Mouse (Mus musculus): ENCODE results near the gene Elk4. TPM values are rescaled to one million over a fixed set of nuclear protein-coding genes. Genes with fewer than 3 reads are reported as not detected.
A peak's percentile ranks its signal among the peaks of the same experiment; 100 is the strongest.

Elk4 gene
- polyA plus RNA-seq, 1 experiment from 2014 or later, result 17.0 TPM

- 88% methylated on average over 5 of the region's 5 CpGs for WGBS
Measured at GRCm38 (mm10) chr1:131976886-131977285, 30.5 kb upstream of the Elk4 start.

GRCm38 (mm10) chr1:131980471-131980870 lies 26.9 kb upstream of the Elk4 start:
- WGBS, result 46% methylated on average over 2 of the region's 2 CpGs

More at GRCm38 (mm10) chr1:131976886-131977285, 30.5 kb upstream of the Elk4 start:
- no peak overlapping the region for H3K9ac ChIP-seq (ENCODE audit: low read length)
- no peaks in the 10 kb centered on the region for H3K36me3 ChIP-seq (ENCODE audit: control insufficient read depth, insufficient read depth, low read length)
- H3K27ac ChIP-seq (ENCODE audit: low read depth, low read length), result no peak overlapping the region
- no peak for DNase-seq (ENCODE audit: low spot score)
- no peaks in the 10 kb centered on the region for H3K27me3 ChIP-seq (replicated peaks; ENCODE audit: control insufficient read depth, insufficient read depth, low read length)
- no peak overlapping the region for H3K4me2 ChIP-seq (ENCODE audit: low read length)
- peaks cover 12% of the 10 kb centered on the region; the same call in 1 of the 2 replicates for H3K4me1 ChIP-seq (ENCODE audit: control insufficient read depth, insufficient read depth, low read length)
- H3K4me3 ChIP-seq (ENCODE audit: low read depth, low read length), result no peak overlapping the region
- ATAC-seq, result no peak
- no peaks in the 10 kb centered on the region for H3K9me3 ChIP-seq (replicated peaks; ENCODE audit: control insufficient read depth, low read length)

GRCm38 (mm10) chr1:131981378-131982013 lies 25.9 kb upstream of the Elk4 start:
- no peak overlapping the region for H3K4me2 ChIP-seq (ENCODE audit: low read length)
- H3K9ac ChIP-seq (ENCODE audit: low read length), result no peak overlapping the region
- no peaks in the 10 kb centered on the region for H3K27me3 ChIP-seq (replicated peaks; ENCODE audit: control insufficient read depth, insufficient read depth, low read length)
- peak; percentile 77 for ATAC-seq
- peak; percentile 86 for DNase-seq (ENCODE audit: low spot score)
- H3K9me3 ChIP-seq (replicated peaks; ENCODE audit: control insufficient read depth, low read length), result no peaks in the 10 kb centered on the region
- no peaks in the 10 kb centered on the region for H3K4me1 ChIP-seq (ENCODE audit: control insufficient read depth, insufficient read depth, low read length)
- H3K4me3 ChIP-seq (ENCODE audit: low read depth, low read length), result no peak overlapping the region
- no peaks in the 10 kb centered on the region for H3K36me3 ChIP-seq (ENCODE audit: control insufficient read depth, insufficient read depth, low read length)
- no peak overlapping the region for H3K27ac ChIP-seq (ENCODE audit: low read depth, low read length)
- WGBS, result 47% methylated on average over 12 of the region's 12 CpGs

More at GRCm38 (mm10) chr1:131980471-131980870, 26.9 kb upstream of the Elk4 start:
- H3K27ac ChIP-seq (ENCODE audit: low read depth, low read length), result no peak overlapping the region
- H3K9me3 ChIP-seq (replicated peaks; ENCODE audit: control insufficient read depth, low read length), result no peaks in the 10 kb centered on the region
- H3K4me3 ChIP-seq (ENCODE audit: low read depth, low read length), result no peak overlapping the region
- no peaks in the 10 kb centered on the region for H3K36me3 ChIP-seq (ENCODE audit: control insufficient read depth, insufficient read depth, low read length)
- H3K27me3 ChIP-seq (replicated peaks; ENCODE audit: control insufficient read depth, insufficient read depth, low read length), result no peaks in the 10 kb centered on the region
- no peak for ATAC-seq
- H3K9ac ChIP-seq (ENCODE audit: low read length), result no peak overlapping the region
- no peak for DNase-seq (ENCODE audit: low spot score)
- no peak overlapping the region for H3K4me2 ChIP-seq (ENCODE audit: low read length)
- no peaks in the 10 kb centered on the region for H3K4me1 ChIP-seq (ENCODE audit: control insufficient read depth, insufficient read depth, low read length)

GRCm38 (mm10) chr1:131982907-131983306 lies 24.5 kb upstream of the Elk4 start:
- no peak overlapping the region for H3K4me3 ChIP-seq (ENCODE audit: low read depth, low read length)
- DNase-seq (ENCODE audit: low spot score), result peak; percentile 76
- no peaks in the 10 kb centered on the region for H3K4me1 ChIP-seq (ENCODE audit: control insufficient read depth, insufficient read depth, low read length)
- no peak overlapping the region for H3K27ac ChIP-seq (ENCODE audit: low read depth, low read length)
- no peaks in the 10 kb centered on the region for H3K36me3 ChIP-seq (ENCODE audit: control insufficient read depth, insufficient read depth, low read length)
- no peak overlapping the region for H3K4me2 ChIP-seq (ENCODE audit: low read length)
- H3K27me3 ChIP-seq (replicated peaks; ENCODE audit: control insufficient read depth, insufficient read depth, low read length), result no peaks in the 10 kb centered on the region
- WGBS, result 25% methylated on average over 5 of the region's 5 CpGs
- peak; percentile 56; the same call in 1 of the 2 replicates for ATAC-seq
- H3K9me3 ChIP-seq (replicated peaks; ENCODE audit: control insufficient read depth, low read length), result no peaks in the 10 kb centered on the region
- H3K9ac ChIP-seq (ENCODE audit: low read length), result no peak overlapping the region

GRCm38 (mm10) chr1:131983806-131984205 lies 23.6 kb upstream of the Elk4 start:
- Histone ChIP-seq H3K36me3 (ENCODE audit: control insufficient read depth, insufficient read depth, low read length) (no peaks in the 10 kb centered on the region), H3K27me3 (replicated peaks; ENCODE audit: control insufficient read depth, insufficient read depth, low read length) (no peaks in the 10 kb centered on the region), H3K27ac (ENCODE audit: low read depth, low read length) (no peak overlapping the region), H3K9me3 (replicated peaks; ENCODE audit: control insufficient read depth, low read length) (no peaks in the 10 kb centered on the region), H3K4me2 (ENCODE audit: low read length) (no peak overlapping the region), H3K4me1 (ENCODE audit: control insufficient read depth, insufficient read depth, low read length) (no peaks in the 10 kb centered on the region), H3K4me3 (ENCODE audit: low read depth, low read length) (no peak overlapping the region), H3K9ac (ENCODE audit: low read length) (no peak overlapping the region)
- DNase-seq (ENCODE audit: low spot score) (no peak), ATAC-seq (no peak)
- WGBS, result 61% methylated on average over 2 of the region's 2 CpGs

- no peak for ATAC-seq
- 69% methylated on average over 15 of the region's 15 CpGs for WGBS
- H3K4me3 ChIP-seq (ENCODE audit: low read depth, low read length), result no peak overlapping the region
- no peaks in the 10 kb centered on the region for H3K9me3 ChIP-seq (replicated peaks; ENCODE audit: control insufficient read depth, low read length)
- H3K4me2 ChIP-seq (ENCODE audit: low read length), result no peak overlapping the region
- H3K9ac ChIP-seq (ENCODE audit: low read length), result no peak overlapping the region
- no peak for DNase-seq (ENCODE audit: low spot score)
- no peak overlapping the region for H3K27ac ChIP-seq (ENCODE audit: low read depth, low read length)
- no peaks in the 10 kb centered on the region for H3K4me1 ChIP-seq (ENCODE audit: control insufficient read depth, insufficient read depth, low read length)
- no peaks in the 10 kb centered on the region for H3K36me3 ChIP-seq (ENCODE audit: control insufficient read depth, insufficient read depth, low read length)
- no peaks in the 10 kb centered on the region for H3K27me3 ChIP-seq (replicated peaks; ENCODE audit: control insufficient read depth, insufficient read depth, low read length)
Measured at GRCm38 (mm10) chr1:131987432-131987831, 20.0 kb upstream of the Elk4 start.

- Histone ChIP-seq H3K4me2 (ENCODE audit: low read length) (no peak overlapping the region), H3K4me1 (ENCODE audit: control insufficient read depth, insufficient read depth, low read length) (no peaks in the 10 kb centered on the region), H3K9me3 (replicated peaks; ENCODE audit: control insufficient read depth, low read length) (no peaks in the 10 kb centered on the region), H3K27me3 (replicated peaks; ENCODE audit: control insufficient read depth, insufficient read depth, low read length) (no peaks in the 10 kb centered on the region), H3K36me3 (ENCODE audit: control insufficient read depth, insufficient read depth, low read length) (no peaks in the 10 kb centered on the region), H3K27ac (ENCODE audit: low read depth, low read length) (no peak overlapping the region), H3K4me3 (ENCODE audit: low read depth, low read length) (no peak overlapping the region), H3K9ac (ENCODE audit: low read length) (no peak overlapping the region)
- 73% methylated on average over 4 of the region's 4 CpGs for WGBS
- no peak for DNase-seq (ENCODE audit: low spot score)
- no peak for ATAC-seq
Measured at GRCm38 (mm10) chr1:131989476-131989875, 17.9 kb upstream of the Elk4 start.

GRCm38 (mm10) chr1:131990083-131990760 lies 17.2 kb upstream of the Elk4 start:
- no peak for ATAC-seq
- 88% methylated on average over 9 of the region's 9 CpGs for WGBS
- H3K4me2 ChIP-seq (ENCODE audit: low read length), result no peak overlapping the region

GRCm38 (mm10) chr1:131992561-131993001 lies 14.8 kb upstream of the Elk4 start:
- ATAC-seq, result no peak
- WGBS, result 88% methylated on average over 7 of the region's 7 CpGs

More at GRCm38 (mm10) chr1:131990083-131990760, 17.2 kb upstream of the Elk4 start:
- no peak overlapping the region for H3K9ac ChIP-seq (ENCODE audit: low read length)
- no peaks in the 10 kb centered on the region for H3K4me1 ChIP-seq (ENCODE audit: control insufficient read depth, insufficient read depth, low read length)
- H3K27me3 ChIP-seq (replicated peaks; ENCODE audit: control insufficient read depth, insufficient read depth, low read length), result no peaks in the 10 kb centered on the region
- no peaks in the 10 kb centered on the region for H3K36me3 ChIP-seq (ENCODE audit: control insufficient read depth, insufficient read depth, low read length)
- no peak overlapping the region for H3K27ac ChIP-seq (ENCODE audit: low read depth, low read length)
- no peak for DNase-seq (ENCODE audit: low spot score)
- H3K4me3 ChIP-seq (ENCODE audit: low read depth, low read length), result no peak overlapping the region
- H3K9me3 ChIP-seq (replicated peaks; ENCODE audit: control insufficient read depth, low read length), result no peaks in the 10 kb centered on the region

More at GRCm38 (mm10) chr1:131992561-131993001, 14.8 kb upstream of the Elk4 start:
- Histone ChIP-seq H3K4me3 (ENCODE audit: low read depth, low read length) (no peak overlapping the region), H3K27ac (ENCODE audit: low read depth, low read length) (no peak overlapping the region), H3K9me3 (replicated peaks; ENCODE audit: control insufficient read depth, low read length) (no peaks in the 10 kb centered on the region), H3K4me1 (ENCODE audit: control insufficient read depth, insufficient read depth, low read length) (no peaks in the 10 kb centered on the region), H3K27me3 (replicated peaks; ENCODE audit: control insufficient read depth, insufficient read depth, low read length) (no peaks in the 10 kb centered on the region), H3K36me3 (ENCODE audit: control insufficient read depth, insufficient read depth, low read length) (no peaks in the 10 kb centered on the region), H3K4me2 (ENCODE audit: low read length) (no peak overlapping the region), H3K9ac (ENCODE audit: low read length) (no peak overlapping the region)
- DNase-seq (ENCODE audit: low spot score), result no peak

All from forebrain, embryonic 14.5 days (tissue).